Mouse (Mus musculus) brown adipose tissue, adult 24 weeks (tissue): ENCODE results near the gene Timm10b. TPM values are rescaled to one million over a fixed set of nuclear protein-coding genes. Genes with fewer than 3 reads are reported as not detected.
A peak's percentile ranks its signal among the peaks of the same experiment; 100 is the strongest.

Experiments
- H3K27ac ChIP-seq: fragments of 200-500 bp; replicated peaks from 2 replicates; pipeline ENCODE4 v1.5.1; 2012; ENCODE audit warnings: low read depth, mild to moderate bottlenecking, low read length
- H3K4me1 ChIP-seq: fragments of 200-500 bp; 2 replicates; pipeline ENCODE4 v1.6.1; 2012; ENCODE audit warnings: low read length, mixed read lengths; ENCODE audit not compliant: control insufficient read depth, insufficient read depth, insufficient read length
- H3K4me3 ChIP-seq: fragments of 200-500 bp; 2 replicates; pipeline ENCODE4 v1.5.1; 2012; ENCODE audit warnings: low read depth, mild to moderate bottlenecking, low read length, moderate library complexity; ENCODE audit not compliant: insufficient read depth
- polyA plus RNA-seq: library from polyadenylated mRNA; stranded (reverse); fragments of >200 nt; gene quantifications from 2 replicates; pipeline ENCODE4 v1.2.4, GENCODE M21; 2012; ENCODE audit not compliant: missing spikeins, insufficient read depth, insufficient read length

Gene Timm10b
- 161 and 175 TPM in 2 replicates for polyA plus RNA-seq

- Histone ChIP-seq H3K4me3 (peak within 1 kb of the TSS; percentile 88), H3K4me1 (peaks cover 5% of the 10 kb centered on the region), H3K27ac (peak within 1 kb of the TSS; percentile 92)
Measured at GRCm38 (mm10) chr7:105639756-105640155, at the start of gene Timm10b. Gene Timm10b (plus strand): TSS chr7:105640056.

DNA sequence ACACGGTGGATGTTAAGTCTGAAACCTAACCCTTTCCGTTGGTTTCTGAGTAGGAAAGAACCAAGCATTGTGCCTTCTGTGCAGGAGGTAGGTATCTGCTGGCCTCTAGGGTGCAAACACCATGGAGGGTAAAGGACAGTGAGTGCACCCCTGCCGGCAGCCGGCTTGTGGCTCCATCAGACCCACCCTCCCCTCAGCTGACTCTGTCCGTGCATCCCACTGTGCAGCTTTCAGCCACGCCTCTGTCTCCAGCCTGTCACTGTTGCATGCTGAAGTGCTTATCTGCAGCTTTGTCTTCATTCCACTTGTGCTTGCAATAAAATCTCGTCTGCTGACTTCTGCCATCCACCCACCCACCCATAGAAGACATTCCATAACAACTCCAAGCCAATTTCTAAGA, 49.8 kb upstream of the Timm10b start:
- no peaks in the 10 kb centered on the region for H3K4me1 ChIP-seq
- H3K4me3 ChIP-seq, result no peak overlapping the region
- H3K27ac ChIP-seq, result no peak overlapping the region

DNA sequence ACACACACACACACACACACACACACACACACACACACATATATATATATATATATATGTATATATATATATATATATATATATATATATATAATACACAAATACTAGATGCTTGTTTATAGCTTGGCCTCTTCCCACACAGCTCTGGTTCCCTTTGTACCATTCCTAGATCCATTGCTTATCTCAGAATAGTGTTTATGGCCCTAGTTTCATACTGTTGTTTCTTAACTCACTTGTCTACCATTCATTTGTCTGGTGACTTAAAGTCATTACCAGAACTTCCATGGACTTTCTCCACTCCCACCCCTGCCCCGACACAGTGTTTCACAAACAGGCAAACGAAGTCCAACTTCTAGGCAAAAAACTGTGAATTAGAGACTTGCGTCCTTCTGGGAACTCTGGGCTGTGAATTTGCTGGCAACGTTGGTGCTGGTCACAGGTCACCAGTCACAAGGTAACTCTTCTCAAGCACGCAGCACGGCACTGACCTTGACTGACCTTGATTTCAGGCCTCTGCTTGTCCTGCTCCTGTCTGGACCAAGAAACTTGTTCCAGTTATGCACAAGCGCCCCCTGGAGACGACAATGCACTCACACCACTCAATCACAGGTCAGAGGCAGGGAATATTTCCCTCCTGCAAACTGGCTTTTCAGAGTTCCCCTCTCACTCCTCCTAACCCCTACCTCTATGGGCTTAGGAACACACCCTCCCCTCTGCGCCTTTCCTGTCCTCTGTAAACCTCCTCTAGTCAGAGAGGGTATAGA, 36.8 kb upstream of the Timm10b start:
- H3K4me3 ChIP-seq, result no peak overlapping the region
- peak overlapping the region; percentile 88 for H3K27ac ChIP-seq
- H3K4me1 ChIP-seq, result peaks cover 4% of the 10 kb centered on the region; the same call in 1 of the 2 replicates

DNA sequence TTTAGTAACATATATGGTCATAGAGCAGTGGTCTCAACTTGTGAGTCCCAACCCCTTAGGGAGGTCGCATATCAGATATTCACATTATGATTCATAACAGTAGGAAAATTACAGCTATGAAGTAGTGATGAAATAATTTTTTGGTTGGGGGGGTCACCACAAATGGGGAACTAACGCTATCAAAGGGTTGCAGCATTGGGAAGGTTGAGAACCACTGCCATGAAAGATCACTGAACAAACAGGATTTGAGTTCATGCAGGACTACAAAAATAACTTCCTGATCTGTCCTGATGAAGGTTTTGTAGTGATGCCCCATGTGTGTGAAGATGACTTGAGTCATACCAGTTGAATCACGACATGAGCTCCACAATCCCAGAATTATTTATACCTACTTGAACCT, 31.4 kb upstream of the Timm10b start:
- Histone ChIP-seq H3K27ac (no peak overlapping the region), H3K4me1 (no peaks in the 10 kb centered on the region)

DNA sequence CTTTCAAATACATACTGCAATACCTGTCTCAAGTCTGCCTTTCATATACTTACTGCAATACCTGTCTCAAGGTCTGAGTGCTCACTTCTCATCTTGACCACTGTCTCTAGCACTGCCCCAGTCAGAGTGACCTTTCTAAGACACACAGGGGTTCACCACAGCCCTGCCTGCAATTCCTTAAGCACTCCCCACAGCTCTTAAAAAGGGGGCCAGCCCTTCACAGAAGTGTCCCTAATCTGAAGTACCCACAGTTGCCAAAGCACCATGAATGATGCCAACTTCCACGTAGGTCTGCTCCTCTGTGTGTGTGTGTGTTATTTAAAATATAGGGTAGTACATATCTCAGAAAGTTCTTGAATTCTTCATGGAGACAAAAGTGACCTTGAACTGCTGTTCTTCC, 28.1 kb upstream of the Timm10b start:
- Histone ChIP-seq H3K27ac (no peak overlapping the region), H3K4me3 (no peak overlapping the region), H3K4me1 (no peaks in the 10 kb centered on the region)

More for the DNA sequence above, 31.4 kb upstream of the Timm10b start:
- H3K4me3 ChIP-seq, result no peak overlapping the region

- H3K27ac ChIP-seq, result no peak overlapping the region
- H3K4me3 ChIP-seq, result no peak overlapping the region
- H3K4me1 ChIP-seq, result no peaks in the 10 kb centered on the region
Measured at GRCm38 (mm10) chr7:105614400-105614799, 25.5 kb upstream of the Timm10b start.

DNA sequence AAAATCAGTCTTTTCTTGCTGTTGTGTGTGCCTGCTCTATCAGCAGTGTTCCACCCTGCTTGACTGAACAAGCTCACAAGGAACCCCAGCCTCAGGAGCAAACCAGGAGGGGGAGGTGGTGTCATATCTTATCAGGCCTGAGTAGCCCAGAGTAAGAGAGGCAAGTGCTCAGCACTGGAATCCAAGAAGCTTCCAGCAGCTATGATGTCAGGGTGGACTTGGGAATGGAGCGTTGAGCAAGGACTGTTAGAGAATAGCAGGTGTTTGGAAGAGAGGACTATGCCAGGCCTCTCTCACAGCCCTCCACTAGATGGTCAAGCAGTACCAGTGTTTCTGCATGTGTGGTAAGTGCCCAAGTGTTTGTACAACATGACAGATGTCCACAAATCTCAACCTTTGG, 24.1 kb upstream of the Timm10b start:
- H3K27ac ChIP-seq, result no peak overlapping the region
- H3K4me3 ChIP-seq, result no peak overlapping the region

GRCm38 (mm10) chr7:105616561-105616960, 23.3 kb upstream of the Timm10b start:
- Histone ChIP-seq H3K4me1 (no peaks in the 10 kb centered on the region), H3K27ac (no peak overlapping the region), H3K4me3 (no peak overlapping the region)

More for the DNA sequence above, 24.1 kb upstream of the Timm10b start:
- no peaks in the 10 kb centered on the region for H3K4me1 ChIP-seq

GRCm38 (mm10) chr7:105617810-105618209, 22.0 kb upstream of the Timm10b start:
- Histone ChIP-seq H3K27ac (no peak overlapping the region), H3K4me3 (no peak overlapping the region), H3K4me1 (no peaks in the 10 kb centered on the region)

GRCm38 (mm10) chr7:105619701-105620100, 20.2 kb upstream of the Timm10b start:
- H3K27ac ChIP-seq, result no peak overlapping the region
- no peaks in the 10 kb centered on the region for H3K4me1 ChIP-seq
- H3K4me3 ChIP-seq, result no peak overlapping the region

GRCm38 (mm10) chr7:105621053-105621452, 18.8 kb upstream of the Timm10b start:
- Histone ChIP-seq H3K27ac (no peak overlapping the region), H3K4me1 (no peaks in the 10 kb centered on the region), H3K4me3 (no peak overlapping the region)

DNA sequence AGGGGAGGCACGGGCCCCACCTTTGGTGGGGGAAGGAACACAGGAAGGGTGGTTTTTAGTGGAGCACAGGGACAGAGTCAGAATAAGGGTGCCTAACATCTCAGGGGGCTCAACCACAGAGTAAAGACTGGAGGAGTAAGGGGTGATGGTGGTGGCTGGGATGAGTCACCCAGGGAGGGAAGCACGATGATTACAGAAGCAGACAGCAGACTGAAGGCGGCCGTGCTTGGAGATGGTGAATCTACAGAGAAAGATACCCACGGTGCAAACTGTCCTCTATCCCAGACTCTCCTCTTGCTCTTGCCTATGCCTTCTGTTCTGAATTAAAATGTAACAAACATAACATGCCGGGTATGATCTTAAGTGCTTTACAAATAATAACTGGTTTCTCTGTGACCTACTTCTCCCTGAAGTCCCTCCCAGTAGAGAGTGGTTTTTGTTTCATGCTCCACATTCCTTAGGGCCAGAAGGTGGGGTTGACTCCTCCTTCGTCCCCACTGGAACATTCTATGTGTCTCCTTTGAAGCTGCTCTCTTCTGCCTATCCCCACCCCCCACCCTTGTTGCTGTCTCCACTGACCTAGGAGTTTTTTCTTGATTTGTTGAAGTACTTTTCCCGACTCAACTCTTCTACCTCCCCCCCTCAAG, 18.1 kb upstream of the Timm10b start:
- no peaks in the 10 kb centered on the region for H3K4me1 ChIP-seq
- H3K27ac ChIP-seq, result no peak overlapping the region
- no peak overlapping the region for H3K4me3 ChIP-seq

DNA sequence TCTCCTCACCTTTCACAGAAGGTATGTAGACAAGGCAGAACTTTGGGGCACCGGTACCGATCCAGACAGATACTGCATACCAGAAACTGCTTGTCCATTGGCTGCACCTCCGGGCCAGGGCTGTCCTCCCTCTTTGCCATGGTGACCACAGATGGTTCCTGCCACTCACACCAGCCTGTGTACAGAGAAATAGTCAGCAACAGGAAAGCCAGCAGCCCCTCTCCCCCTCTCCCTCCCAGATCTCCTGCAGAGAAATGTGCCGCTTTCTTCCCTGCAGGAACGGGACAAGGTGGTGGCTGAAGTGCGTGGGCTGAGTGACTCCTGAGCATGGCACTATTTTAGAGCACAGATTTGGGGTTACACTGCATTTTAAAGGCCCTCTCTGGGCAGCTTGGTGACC, 14.5 kb upstream of the Timm10b start:
- H3K27ac ChIP-seq, result no peak overlapping the region
- H3K4me1 ChIP-seq, result peaks cover 6% of the 10 kb centered on the region; the same call in 1 of the 2 replicates
- no peak overlapping the region for H3K4me3 ChIP-seq

- Histone ChIP-seq H3K4me3 (no peak overlapping the region), H3K27ac (peak overlapping the region; percentile 50), H3K4me1 (peaks cover 12% of the 10 kb centered on the region)
Measured at GRCm38 (mm10) chr7:105628633-105629032, 11.2 kb upstream of the Timm10b start.

- Histone ChIP-seq H3K27ac (peak overlapping the region; percentile 15), H3K4me1 (peaks cover 12% of the 10 kb centered on the region)
Measured at GRCm38 (mm10) chr7:105632551-105632972, 7.3 kb upstream of the Timm10b start.

More at GRCm38 (mm10) chr7:105632551-105632972, 7.3 kb upstream of the Timm10b start:
- peak overlapping the region; percentile 99 for H3K4me3 ChIP-seq
